8 mouse cellular contexts compared by ENCODE assay signal in genomic region chr1:36536783-36537182, GRCm38 (mm10). TPM values are rescaled to one million over a fixed set of nuclear protein-coding genes. Genes with fewer than 3 reads are reported as not detected.
DNase-seq lines count a peak whose midpoint lies in the region; ATAC-seq and TF ChIP-seq lines count a peak whose summit lies in the region.
"Not testable (repeated sequence)": the region's sequence is repeated elsewhere in the genome, so short reads cannot be mapped to it uniquely, and the experiment has no call there.

Ankrd23 (minus strand) TSS chr1:36536883.

- DNase-seq in adrenal gland, postnatal 4 days (ENCODE audit: low spot score in 2 of 2); heart, adult 18-20 months; heart, postnatal 25 days (ENCODE audit: low spot score); midbrain, postnatal 0 days (ENCODE audit: low spot score); thymus, adult 2 months: not testable (repeated sequence)

- not testable (repeated sequence) for ATAC-seq in forebrain, embryonic 12.5 days (ENCODE audit: low FRiP score); intestine, embryonic 16.5 days; liver, embryonic 15.5 days (ENCODE audit: insufficient read depth); midbrain, postnatal 0 days (ENCODE audit: low FRiP score)

- TF ChIP-seq CTCF in midbrain, postnatal 0 days (IDR thresholded peaks at IDR 0.05); thymus, adult 2 months (IDR thresholded peaks at IDR 0.05; ENCODE audit: borderline replicate concordance, control insufficient read depth, extremely low read depth, insufficient read depth, low read length, poor library complexity): not testable (repeated sequence)

- H3K27me3 ChIP-seq in forebrain, embryonic 12.5 days; intestine, embryonic 16.5 days (replicated peaks; ENCODE audit: control insufficient read depth, insufficient read depth, low read length); liver, embryonic 15.5 days; midbrain, postnatal 0 days (ENCODE audit: insufficient read depth, low read length); thymus, adult 2 months (ENCODE audit: control insufficient read depth, insufficient read depth, low read length): not testable (repeated sequence)

- not testable (repeated sequence) for TF ChIP-seq POLR2A in thymus, adult 2 months (IDR thresholded peaks at IDR 0.05; ENCODE audit: control insufficient read depth, extremely low read depth, insufficient read depth, low read length, poor library complexity)

- peak within 1 kb of the TSS; percentile 66 for H3K27ac ChIP-seq in forebrain, embryonic 12.5 days
- not testable (repeated sequence) for H3K27ac ChIP-seq in intestine, embryonic 16.5 days (ENCODE audit: low read length); midbrain, postnatal 0 days (ENCODE audit: low read depth, low read length); thymus, adult 2 months (ENCODE audit: control insufficient read depth, insufficient read depth, low read length)
- H3K27ac ChIP-seq in liver, embryonic 15.5 days (replicated peaks): 0 out of 2 replicates have a peak within 1 kb of the TSS, but pooled peaks have one; percentile 24

- H3K4me2 ChIP-seq in forebrain, embryonic 12.5 days; intestine, embryonic 16.5 days (ENCODE audit: low read depth, low read length); liver, embryonic 15.5 days; midbrain, postnatal 0 days (ENCODE audit: low read depth, low read length, poor library complexity, severe bottlenecking): not testable (repeated sequence)

- intact Hi-C loops in heart, postnatal 25 days (cut with DNase I): not testable (repeated sequence)

- H3K9ac ChIP-seq in forebrain, embryonic 12.5 days; intestine, embryonic 16.5 days (ENCODE audit: low read depth, low read length); liver, embryonic 15.5 days; midbrain, postnatal 0 days (replicated peaks; ENCODE audit: low read length, poor library complexity, severe bottlenecking): not testable (repeated sequence)

- not testable (repeated sequence) for H3K4me3 ChIP-seq in forebrain, embryonic 12.5 days (replicated peaks); intestine, embryonic 16.5 days (ENCODE audit: low read length); liver, embryonic 15.5 days (replicated peaks); midbrain, postnatal 0 days (ENCODE audit: low read depth, low read length); thymus, adult 2 months (ENCODE audit: control insufficient read depth, insufficient read depth, low read length)

- H3K36me3 ChIP-seq in forebrain, embryonic 12.5 days (replicated peaks): peaks cover 31% of the 10 kb centered on the region
- peaks cover 14% of the 10 kb centered on the region for H3K36me3 ChIP-seq in intestine, embryonic 16.5 days (ENCODE audit: control insufficient read depth, insufficient read depth, low read length)
- not testable (repeated sequence) for H3K36me3 ChIP-seq in liver, embryonic 15.5 days (replicated peaks)
- H3K36me3 ChIP-seq in midbrain, postnatal 0 days (ENCODE audit: insufficient read depth, low read length): peaks cover 33% of the 10 kb centered on the region
- H3K36me3 ChIP-seq in thymus, adult 2 months (ENCODE audit: control insufficient read depth, insufficient read depth, low read length): peaks cover 15% of the 10 kb centered on the region; the same call in 1 of the 2 replicates

- H3K9me3 ChIP-seq in forebrain, embryonic 12.5 days; intestine, embryonic 16.5 days (ENCODE audit: control insufficient read depth, low read length); liver, embryonic 15.5 days (replicated peaks); midbrain, postnatal 0 days (ENCODE audit: low read length): not testable (repeated sequence)

- H3K4me1 ChIP-seq in forebrain, embryonic 12.5 days; intestine, embryonic 16.5 days (ENCODE audit: control insufficient read depth, insufficient read depth, low read length); midbrain, postnatal 0 days (ENCODE audit: insufficient read depth, low read length): not testable (repeated sequence)
- H3K4me1 ChIP-seq in liver, embryonic 15.5 days (replicated peaks): peaks cover 19% of the 10 kb centered on the region
- H3K4me1 ChIP-seq in thymus, adult 2 months (replicated peaks; ENCODE audit: control insufficient read depth, insufficient read depth, low read length): peaks cover 10% of the 10 kb centered on the region

- WGBS in forebrain, embryonic 12.5 days: 96% methylated on average over 9 of the region's 9 CpGs
- 94% methylated on average over 9 of the region's 9 CpGs for WGBS in intestine, embryonic 16.5 days
- 84% methylated on average over 9 of the region's 9 CpGs for WGBS in liver, embryonic 15.5 days (ENCODE audit: insufficient replicate concordance)
- WGBS in midbrain, postnatal 0 days: 95% methylated on average over 9 of the region's 9 CpGs
- 99% methylated on average over 9 of the region's 9 CpGs for WGBS in thymus, adult 2 months

RNA-seq across cellular contexts. Expression of gene Ankrd23, which starts in this region (rescaled TPM):
- total RNA-seq in adrenal gland, postnatal 4 days (2021): 10 to 100 TPM; 20.7 to 22.9 TPM
- polyA plus RNA-seq in forebrain, embryonic 12.5 days (2016; fragmentation: Nextera tagmentation; extraction: Ambion mirVana): 14.8 and 15.0 TPM in 2 replicates
- total RNA-seq in heart, adult 18-20 months (2021): 100 to 1,000 TPM; 315 to 408 TPM
- 100 to 1,000 TPM; 215 to 337 TPM for total RNA-seq in heart, postnatal 25 days (2021)
- 12.7 and 14.6 TPM in 2 replicates for polyA plus RNA-seq in intestine, embryonic 16.5 days (2015; fragmentation: Nextera tagmentation; extraction: Ambion mirVana)
- 2.3 and 2.9 TPM in 2 replicates for polyA plus RNA-seq in liver, embryonic 15.5 days (2015; fragmentation: Nextera tagmentation; extraction: Ambion mirVana)
- 9.8 and 11.6 TPM in 2 replicates for total RNA-seq in midbrain, postnatal 0 days (2014; rRNA removed)
- polyA plus RNA-seq in midbrain, postnatal 0 days (2015; fragmentation: Nextera tagmentation; extraction: Ambion mirVana): 12.8 and 14.8 TPM in 2 replicates
- 40.4 and 56.2 TPM in 2 replicates for polyA plus RNA-seq in thymus, adult 2 months (2012; rRNA removed)

Comparison
In these comparisons a context has a peak if more than half of its experiments do, and no peak if none do; other contexts are left out.
1. RNA of gene Ankrd23 (total RNA-seq): 315 to 408 TPM in heart, adult 18-20 months and 215 to 337 TPM in heart, postnatal 25 days; 20.7 to 22.9 TPM in adrenal gland, postnatal 4 days and 9.8 to 11.6 TPM in midbrain, postnatal 0 days; every median in the first group is over 4 times any median in the second.